Mouse (Mus musculus) layer of hippocampus, adult 8-10 months (tissue): ENCODE measurements at regions not wholly inside any gene's neighbourhood (a gene's known extent, or its start where the extent isn't known, plus 50 kb on each side); places are given as distances from the start of the nearest gene placed in this dataset.
A peak's percentile ranks its signal among the peaks of the same experiment; 100 is the strongest.
"Not testable (repeated sequence)": the region's sequence is repeated elsewhere in the genome, so short reads cannot be mapped to it uniquely, and the experiment has no call there.

Experiments used
- DNase-seq, 2 experiments: peaks; one replicate each; pipeline ENCODE4 v3.0.0; 2022; ENCODE audit warnings: low spot score in 2 of 2

DNA sequence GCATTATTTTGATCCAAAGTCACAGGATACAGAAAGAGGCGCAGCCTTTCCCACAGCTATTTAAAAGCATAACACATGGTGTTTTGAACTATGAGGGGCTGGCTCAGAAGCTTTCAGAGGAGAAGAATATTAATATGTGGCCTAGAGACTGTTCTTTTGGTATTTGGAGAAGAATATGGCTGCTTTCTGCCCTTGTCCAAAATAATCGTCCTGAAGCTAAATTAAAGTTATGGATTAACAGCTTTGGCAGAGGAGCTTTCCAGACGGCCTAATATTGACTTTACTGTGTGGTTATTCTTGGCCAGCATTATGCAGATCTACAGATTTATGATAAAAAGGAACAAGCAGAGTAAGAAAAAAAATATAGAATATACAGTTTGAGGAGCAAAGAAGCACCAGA lies 222.4 kb upstream of the Tmprss15 start:
- DNase-seq: no peak

- no peak for DNase-seq
These were observed 221.8 kb upstream of the Tmprss15 start for GRCm38 (mm10) chr16:79312702-79313101.

DNA sequence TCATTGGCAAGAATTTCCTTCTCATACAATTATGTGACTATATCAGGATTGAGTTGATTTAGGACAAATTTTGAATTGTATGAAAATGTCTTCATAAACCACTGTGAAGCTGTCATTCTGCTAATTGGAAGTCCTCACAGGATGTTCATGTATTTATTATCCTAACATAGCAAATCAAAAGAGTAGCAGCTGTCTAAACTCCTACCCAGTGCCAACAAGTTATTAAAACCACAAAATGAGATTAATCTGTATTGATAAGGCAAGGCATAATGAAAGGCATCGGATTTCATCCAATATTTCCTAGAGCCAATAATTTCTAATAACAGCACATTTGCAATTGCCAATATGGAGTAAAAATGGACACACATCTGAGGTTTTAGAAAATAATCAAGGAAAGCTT lies 217.6 kb upstream of the Tmprss15 start:
- no peak for DNase-seq

- DNase-seq: not testable (repeated sequence)
These were observed 205.7 kb upstream of the Tmprss15 start for GRCm38 (mm10) chr16:79296621-79297020.

GRCm38 (mm10) chr16:79279006-79279405 lies 188.1 kb upstream of the Tmprss15 start:
- no peak for DNase-seq

GRCm38 (mm10) chr16:79256525-79256924 lies 165.6 kb upstream of the Tmprss15 start:
- no peak for DNase-seq

- no peak for DNase-seq
These were observed 165.2 kb upstream of the Tmprss15 start for GRCm38 (mm10) chr16:79256084-79256483.

DNA sequence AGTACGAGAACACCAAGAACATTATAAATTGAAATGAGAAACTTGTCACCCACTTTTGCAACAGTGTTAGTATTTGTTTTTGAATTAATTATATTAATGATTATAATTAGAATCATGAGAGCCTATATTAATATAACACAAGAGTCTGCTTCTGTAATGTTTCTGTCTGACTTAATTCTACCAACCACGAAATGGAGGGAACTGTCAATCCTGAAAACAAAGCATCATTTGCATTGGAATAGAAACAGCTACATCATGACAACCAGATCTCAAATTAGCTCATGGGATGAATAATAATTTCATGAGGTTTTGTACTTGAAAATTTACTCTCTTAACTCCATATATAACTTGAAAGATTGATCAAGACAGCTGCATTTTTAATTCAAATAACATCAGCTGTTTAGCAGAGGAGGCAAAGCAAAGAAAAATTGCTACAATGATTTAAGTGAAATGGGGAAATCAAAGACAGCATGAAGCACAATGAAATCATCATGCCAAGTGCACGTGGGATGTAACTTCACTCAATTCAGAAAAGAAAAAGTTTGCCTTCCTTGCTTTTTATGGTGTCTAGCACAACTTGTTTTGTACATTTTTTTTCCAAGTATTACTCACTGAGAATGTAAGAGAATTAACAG lies 150.1 kb upstream of the Tmprss15 start:
- no peak for DNase-seq

DNA sequence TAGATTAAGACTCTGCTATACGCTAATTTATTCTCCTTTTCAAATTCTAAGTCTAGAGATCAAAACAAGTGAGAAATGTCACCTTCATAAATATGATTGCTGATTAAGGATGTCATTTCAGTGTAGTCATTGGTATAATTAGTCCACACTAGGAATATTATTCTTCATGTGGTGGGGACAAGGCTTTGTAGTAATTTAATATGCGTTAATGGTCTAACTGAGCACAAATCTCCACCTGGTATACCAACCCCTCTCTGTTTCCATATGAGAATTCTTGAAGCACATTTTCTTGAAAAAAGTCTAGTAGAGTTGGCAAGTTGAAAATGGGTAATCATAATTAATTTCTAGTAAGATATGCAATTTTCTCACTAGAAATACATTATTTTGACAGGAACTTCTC lies 149.3 kb upstream of the Tmprss15 start:
- no peak for DNase-seq

DNA sequence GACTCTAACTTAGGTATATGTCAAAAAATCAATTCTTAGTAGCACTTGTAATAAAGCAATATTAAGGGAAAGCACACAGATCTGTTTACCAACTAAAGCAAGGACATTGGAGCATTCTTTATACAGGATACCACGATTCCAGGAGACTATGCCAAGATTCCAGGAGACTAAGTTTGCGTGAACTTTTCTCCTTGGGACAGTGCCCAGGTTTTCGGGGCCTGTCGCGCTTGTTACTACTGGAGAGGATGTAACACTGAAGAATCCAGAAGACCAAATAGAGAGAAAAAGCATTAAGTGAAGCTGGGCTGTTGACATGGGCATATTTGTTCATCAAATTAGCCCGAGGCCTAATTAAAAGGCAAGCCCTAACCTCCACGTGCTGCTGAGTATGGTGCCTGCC lies 100.3 kb upstream of the Tmprss15 start:
- no peak for DNase-seq

DNA sequence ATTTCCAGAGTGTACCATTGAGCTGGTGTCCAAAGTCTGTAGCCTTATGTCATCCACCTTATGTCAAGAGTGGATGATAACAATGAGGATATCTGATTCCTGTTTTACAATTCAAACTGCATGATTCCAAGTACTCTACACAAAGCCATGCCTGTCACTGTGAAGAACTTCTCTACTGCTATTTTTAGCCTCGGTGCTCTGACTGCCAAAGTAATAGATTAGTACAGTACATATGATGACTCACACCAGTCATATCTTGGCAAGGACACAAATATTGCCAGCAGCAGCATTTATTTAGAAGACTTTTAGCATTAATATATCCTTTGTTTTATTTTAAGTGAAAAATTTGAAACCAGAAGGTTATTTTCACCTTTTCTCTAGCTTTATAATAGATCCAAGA lies 95.6 kb upstream of the Tmprss15 start:
- DNase-seq: peak in 1 of 2 experiments; percentile 4

DNA sequence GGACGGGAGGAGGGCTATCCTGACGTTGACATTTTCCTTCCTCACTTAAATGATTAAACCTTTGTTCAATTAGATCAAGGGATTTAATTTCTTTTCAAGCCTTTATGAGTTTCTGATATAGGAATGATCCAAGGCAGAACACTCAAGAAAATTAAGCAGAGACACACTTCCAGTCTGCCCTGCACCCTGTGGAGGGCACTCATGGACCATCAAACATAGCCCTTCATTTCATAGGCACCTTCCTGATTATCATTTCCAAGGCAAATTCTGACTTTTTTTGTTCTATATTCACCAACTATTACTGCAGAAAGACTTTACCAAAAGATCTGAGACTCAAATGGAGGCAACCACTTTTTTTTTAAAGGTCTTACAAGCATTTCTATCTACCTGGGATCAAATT lies 91.6 kb upstream of the Tmprss15 start:
- peak in 1 of 2 experiments; percentile 7 for DNase-seq

GRCm38 (mm10) chr16:79177299-79177999 lies 86.6 kb upstream of the Tmprss15 start:
- DNase-seq: no peak

GRCm38 (mm10) chr16:79176832-79177243 lies 85.9 kb upstream of the Tmprss15 start:
- no peak for DNase-seq

DNA sequence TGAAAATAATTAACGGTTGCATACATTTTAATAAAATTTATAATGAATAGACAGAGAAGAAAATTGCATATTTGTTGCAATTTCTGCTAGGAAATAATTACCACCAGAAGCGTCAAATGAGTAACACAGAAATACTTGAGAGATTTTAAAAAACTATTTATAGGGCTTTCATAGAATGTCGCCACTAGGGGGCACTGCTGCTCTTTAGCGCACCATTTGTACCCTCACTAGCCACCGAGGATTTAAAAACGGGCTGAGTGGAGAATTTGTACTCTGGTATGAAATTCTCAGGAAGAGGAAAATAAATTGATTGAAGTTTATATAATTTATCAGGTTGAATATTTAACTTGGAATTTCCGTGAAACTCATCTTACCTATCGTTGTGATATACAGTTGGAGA lies 77.3 kb upstream of the Tmprss15 start:
- peak; percentile 51 to 83 for DNase-seq

GRCm38 (mm10) chr16:79142813-79143212 lies 51.9 kb upstream of the Tmprss15 start:
- no peak for DNase-seq
